ENCODE assay signal across 12 mouse cellular contexts in genomic region chr17:17845187-17846027, GRCm38 (mm10). TPM values are rescaled to one million over a fixed set of nuclear protein-coding genes. Genes with fewer than 3 reads are reported as not detected.
DNase-seq lines count a peak whose midpoint lies in the region; ATAC-seq and TF ChIP-seq lines count a peak whose summit lies in the region.
"Had no signal": no experiment of that assay in that cellular context is flagged by ENCODE, and none has a peak within 500 bp of the region (broad histone marks: within the 10 kb centered on the region; RNA-seq: fewer than 3 reads in every experiment).

No protein-coding gene starts in this region.

- H3K4me3 ChIP-seq in forebrain, postnatal 0 days (ENCODE audit: low read depth, low read length) = no peak overlapping the region
- no peak overlapping the region for H3K4me3 ChIP-seq in forebrain, embryonic 11.5 days (ENCODE audit: low read depth, low read length)
- no peak overlapping the region for H3K4me3 ChIP-seq in liver, postnatal 0 days (ENCODE audit: low read depth, low read length)
- no peak overlapping the region for H3K4me3 ChIP-seq in liver, embryonic 11.5 days (ENCODE audit: low read depth, low read length)
- no peak overlapping the region for H3K4me3 ChIP-seq in MEL (ENCODE audit: control insufficient read depth in 1 of 2, insufficient read depth in 1 of 2, low read depth in 2 of 2, low read length in 2 of 2)
- H3K4me3 ChIP-seq in hindbrain, embryonic 11.5 days (ENCODE audit: low read depth, low read length) = no peak overlapping the region

- TF ChIP-seq CTCF in forebrain, postnatal 0 days (IDR thresholded peaks at IDR 0.05; ENCODE audit: low read depth) = peak; percentile 30
- peak; percentile 47 for TF ChIP-seq CTCF in liver, postnatal 0 days (IDR thresholded peaks at IDR 0.05; ENCODE audit: low read depth)
- peak in 2 of 3 experiments; percentile 7 to 47; a peak in 2 of 6 replicates for TF ChIP-seq CTCF in MEL (IDR thresholded peaks at IDR 0.05 in 2 of 3, conservative IDR thresholded peaks at IDR 0.05 in 1 of 3; ENCODE audit: control insufficient read depth in 1 of 3, insufficient read depth in 1 of 3, low read depth in 2 of 3, low read length in 3 of 3, poor library complexity in 1 of 3, severe bottlenecking in 1 of 3)

- no peak overlapping the region for H3K4me2 ChIP-seq in forebrain, postnatal 0 days (ENCODE audit: low read depth)
- no peak overlapping the region for H3K4me2 ChIP-seq in forebrain, embryonic 11.5 days (ENCODE audit: low read depth, low read length, severe bottlenecking)
- H3K4me2 ChIP-seq in liver, postnatal 0 days (ENCODE audit: low read depth, low read length) = no peak overlapping the region
- H3K4me2 ChIP-seq in liver, embryonic 11.5 days = no peak overlapping the region
- no peak overlapping the region for H3K4me2 ChIP-seq in hindbrain, embryonic 11.5 days (replicated peaks; ENCODE audit: low read depth, low read length)

- no peak for TF ChIP-seq EP300 in liver, postnatal 0 days (IDR thresholded peaks at IDR 0.05; ENCODE audit: low read depth)
- TF ChIP-seq EP300 in MEL (IDR thresholded peaks at IDR 0.05; ENCODE audit: low read depth in 1 of 2, low read length in 2 of 2) = no peak

- no peaks in the 10 kb centered on the region for H3K9me3 ChIP-seq in forebrain, postnatal 0 days (ENCODE audit: low read length)
- H3K9me3 ChIP-seq in forebrain, embryonic 11.5 days (ENCODE audit: control insufficient read depth, low read length) = no peaks in the 10 kb centered on the region
- H3K9me3 ChIP-seq in liver, postnatal 0 days (ENCODE audit: low read length) = no peaks in the 10 kb centered on the region
- H3K9me3 ChIP-seq in liver, embryonic 11.5 days (ENCODE audit: control insufficient read depth, low read length) = no peaks in the 10 kb centered on the region
- no peaks in the 10 kb centered on the region for H3K9me3 ChIP-seq in MEL (replicated peaks; ENCODE audit: insufficient read depth, low read length)
- no peaks in the 10 kb centered on the region for H3K9me3 ChIP-seq in hindbrain, embryonic 11.5 days (ENCODE audit: control insufficient read depth, low read length)

- TF ChIP-seq POLR2A in MEL (IDR thresholded peaks at IDR 0.05; ENCODE audit: control insufficient read depth in 1 of 2, insufficient read depth in 1 of 2, low read depth in 1 of 2, low read length in 2 of 2, poor library complexity in 1 of 2) = no peak

- no peaks in the 10 kb centered on the region for H3K4me1 ChIP-seq in forebrain, postnatal 0 days (ENCODE audit: insufficient read depth)
- H3K4me1 ChIP-seq in forebrain, embryonic 11.5 days (replicated peaks; ENCODE audit: control insufficient read depth, insufficient read depth, low read length) = no peaks in the 10 kb centered on the region
- H3K4me1 ChIP-seq in liver, postnatal 0 days (ENCODE audit: insufficient read depth) = no peaks in the 10 kb centered on the region
- H3K4me1 ChIP-seq in liver, embryonic 11.5 days (replicated peaks; ENCODE audit: control insufficient read depth, insufficient read depth, low read length) = no peaks in the 10 kb centered on the region
- H3K4me1 ChIP-seq in MEL (ENCODE audit: control insufficient read depth in 1 of 2, insufficient read depth in 2 of 2, low read length in 2 of 2) = peaks cover 6 to 20% of the 10 kb centered on the region in 2 experiments
- no peaks in the 10 kb centered on the region for H3K4me1 ChIP-seq in hindbrain, embryonic 11.5 days (replicated peaks; ENCODE audit: control insufficient read depth, insufficient read depth, low read length)

- ATAC-seq in forebrain, postnatal 0 days = no peak
- ATAC-seq in forebrain, embryonic 11.5 days (replicated peaks; ENCODE audit: low FRiP score) = no peak
- ATAC-seq in liver, postnatal 0 days = no peak
- ATAC-seq in liver, embryonic 11.5 days (replicated peaks; ENCODE audit: low FRiP score) = no peak
- ATAC-seq in hindbrain, embryonic 11.5 days (ENCODE audit: low FRiP score) = no peak

- no peak overlapping the region for H3K27ac ChIP-seq in forebrain, postnatal 0 days (ENCODE audit: low read depth, low read length)
- H3K27ac ChIP-seq in forebrain, embryonic 11.5 days (ENCODE audit: low read depth, low read length) = no peak overlapping the region
- no peak overlapping the region for H3K27ac ChIP-seq in liver, postnatal 0 days (ENCODE audit: low read depth)
- H3K27ac ChIP-seq in liver, embryonic 11.5 days (ENCODE audit: low read depth, low read length) = no peak overlapping the region
- no peak overlapping the region for H3K27ac ChIP-seq in MEL (ENCODE audit: control insufficient read depth, low read depth, low read length)
- H3K27ac ChIP-seq in hindbrain, embryonic 11.5 days (ENCODE audit: low read depth, low read length) = no peak overlapping the region

- no peaks in the 10 kb centered on the region for H3K79me2 ChIP-seq in MEL (ENCODE audit: control insufficient read depth, insufficient read depth, low read length, poor library complexity)

- H3K36me3 ChIP-seq in forebrain, postnatal 0 days (ENCODE audit: insufficient read depth) = peaks cover 5% of the 10 kb centered on the region; the same call in 1 of the 2 replicates
- H3K36me3 ChIP-seq in forebrain, embryonic 11.5 days (ENCODE audit: control insufficient read depth, insufficient read depth, low read length) = no peaks in the 10 kb centered on the region; the same call in 1 of the 2 replicates
- 0 out of 2 replicates have a peak, but pooled peaks cover 2% of the 10 kb centered on the region for H3K36me3 ChIP-seq in liver, postnatal 0 days (replicated peaks; ENCODE audit: insufficient read depth, low read length)
- no peaks in the 10 kb centered on the region for H3K36me3 ChIP-seq in liver, embryonic 11.5 days (ENCODE audit: control insufficient read depth, insufficient read depth, low read length)
- peaks cover 0 to 13% of the 10 kb centered on the region in 2 experiments; a peak in 2 of 4 replicates for H3K36me3 ChIP-seq in MEL (ENCODE audit: control insufficient read depth in 1 of 2, insufficient read depth in 2 of 2, low read length in 2 of 2)
- no peaks in the 10 kb centered on the region for H3K36me3 ChIP-seq in hindbrain, embryonic 11.5 days (ENCODE audit: control insufficient read depth, insufficient read depth, low read length)

- H3K27me3 ChIP-seq in forebrain, postnatal 0 days (ENCODE audit: insufficient read depth, low read length) = no peaks in the 10 kb centered on the region
- H3K27me3 ChIP-seq in forebrain, embryonic 11.5 days (ENCODE audit: control insufficient read depth, insufficient read depth, low read length) = peaks cover 4% of the 10 kb centered on the region; the same call in 1 of the 2 replicates
- peaks cover 17% of the 10 kb centered on the region; the same call in 1 of the 2 replicates for H3K27me3 ChIP-seq in liver, postnatal 0 days (ENCODE audit: insufficient read depth, low read length)
- H3K27me3 ChIP-seq in liver, embryonic 11.5 days (replicated peaks; ENCODE audit: control insufficient read depth, insufficient read depth, low read length) = peaks cover 11% of the 10 kb centered on the region
- H3K27me3 ChIP-seq in MEL (ENCODE audit: control insufficient read depth in 1 of 2, insufficient read depth in 2 of 2, low read length in 2 of 2) = no peaks in the 10 kb centered on the region
- H3K27me3 ChIP-seq in hindbrain, embryonic 11.5 days (ENCODE audit: control insufficient read depth, insufficient read depth, low read length) = peaks cover 5% of the 10 kb centered on the region; the same call in 1 of the 2 replicates

- TF ChIP-seq RAD21 in MEL (IDR thresholded peaks at IDR 0.05; ENCODE audit: low read depth, low read length) = peak; percentile 48

- 69% methylated on average over 10 of the region's 10 CpGs for WGBS in forebrain, postnatal 0 days
- 71% methylated on average over 10 of the region's 10 CpGs for WGBS in forebrain, embryonic 11.5 days
- 63% methylated on average over 10 of the region's 10 CpGs for WGBS in liver, postnatal 0 days (ENCODE audit: insufficient replicate concordance)
- WGBS in liver, embryonic 11.5 days = 69% methylated on average over 10 of the region's 10 CpGs
- WGBS in hindbrain, embryonic 11.5 days = 74% methylated on average over 10 of the region's 10 CpGs

- no peak for DNase-seq in forebrain, postnatal 0 days
- DNase-seq in forebrain, embryonic 11.5 days (ENCODE audit: low spot score) = no peak
- no peak for DNase-seq in liver, postnatal 0 days
- DNase-seq in liver, embryonic 11.5 days (ENCODE audit: low spot score) = no peak
- DNase-seq in MEL (ENCODE audit: low read depth, low spot score) = peak; percentile 44
- peak; percentile 46 for DNase-seq in lung, postnatal 14 days
- DNase-seq in hindbrain, embryonic 11.5 days (ENCODE audit: low spot score) = no peak
- DNase-seq in c-Kit-positive CD71-positive TER-119-positive erythroid progenitor cells, embryonic 14.5 days (ENCODE audit: low spot score) = no peak
- DNase-seq: gastrocnemius, postnatal 10 days had no signal

- H3K9ac ChIP-seq in forebrain, postnatal 0 days = no peak overlapping the region
- no peak overlapping the region for H3K9ac ChIP-seq in forebrain, embryonic 11.5 days (ENCODE audit: low read length)
- H3K9ac ChIP-seq in liver, postnatal 0 days (replicated peaks) = no peak overlapping the region
- H3K9ac ChIP-seq in liver, embryonic 11.5 days (ENCODE audit: low read depth, low read length) = no peak overlapping the region
- no peak overlapping the region for H3K9ac ChIP-seq in MEL (ENCODE audit: control insufficient read depth, low read depth, low read length, poor library complexity, severe bottlenecking)
- no peak overlapping the region for H3K9ac ChIP-seq in hindbrain, embryonic 11.5 days (ENCODE audit: low read depth, low read length)

RNA-seq across cellular contexts. Expression of gene Has1, which starts 9.6 kb away (rescaled TPM):
- total RNA-seq in forebrain, postnatal 0 days (2014; rRNA removed) = 0.23 and 0.90 TPM in 2 replicates
- 0.20 and 0.53 TPM in 2 replicates for polyA plus RNA-seq in forebrain, postnatal 0 days (2015; fragmentation: Nextera tagmentation; extraction: Ambion mirVana)
- polyA plus RNA-seq in forebrain, embryonic 11.5 days (2014; fragmentation: Nextera tagmentation; extraction: Ambion mirVana) = 1.3 and 1.5 TPM in 2 replicates
- polyA plus RNA-seq in liver, postnatal 0 days (2015; fragmentation: Nextera tagmentation; extraction: Ambion mirVana) = 0.08 and 0.09 TPM in 2 replicates
- 0.31 and 0.58 TPM in 2 replicates for polyA plus RNA-seq in liver, embryonic 11.5 days (2014; fragmentation: Nextera tagmentation; extraction: Ambion mirVana)
- total RNA-seq in MEL (2012; rRNA removed) = not detected in 2 replicates
- under 1 TPM in 1 of 2 experiments, not detected in 1; 0.13 TPM for polyA plus RNA-seq in MEL (2012; ENCODE audit: insufficient read depth in 1 of 2, insufficient read length in 2 of 2, low read depth in 1 of 2, low replicate concordance in 2 of 2, missing spikeins in 1 of 2)
- polyA plus RNA-seq in hindbrain, embryonic 11.5 days (2014; fragmentation: Nextera tagmentation; extraction: Ambion mirVana) = 1.2 and 2.6 TPM in 2 replicates
- total RNA-seq: monocyte, adult 5-6 weeks had no signal

RNA-seq across cellular contexts. Expression of gene Spaca6, which starts 18.4 kb away (rescaled TPM):
- total RNA-seq in forebrain, postnatal 0 days (2014; rRNA removed) = 18.5 and 20.8 TPM in 2 replicates
- 5.1 and 10.7 TPM in 2 replicates for polyA plus RNA-seq in forebrain, postnatal 0 days (2015; fragmentation: Nextera tagmentation; extraction: Ambion mirVana)
- 38.3 and 43.0 TPM in 2 replicates for polyA plus RNA-seq in forebrain, embryonic 11.5 days (2014; fragmentation: Nextera tagmentation; extraction: Ambion mirVana)
- polyA plus RNA-seq in liver, postnatal 0 days (2015; fragmentation: Nextera tagmentation; extraction: Ambion mirVana) = 2.1 and 3.1 TPM in 2 replicates
- 11.2 and 16.4 TPM in 2 replicates for polyA plus RNA-seq in liver, embryonic 11.5 days (2014; fragmentation: Nextera tagmentation; extraction: Ambion mirVana)
- total RNA-seq in MEL (2012; rRNA removed) = 1.0 and 1.6 TPM in 2 replicates
- polyA plus RNA-seq in MEL (2012; ENCODE audit: insufficient read depth in 1 of 2, insufficient read length in 2 of 2, low read depth in 1 of 2, low replicate concordance in 2 of 2, missing spikeins in 1 of 2) = 1 to 10 TPM in 1 of 2 experiments, not detected in 1; 6.4 TPM
- polyA plus RNA-seq in hindbrain, embryonic 11.5 days (2014; fragmentation: Nextera tagmentation; extraction: Ambion mirVana) = 21.8 and 35.4 TPM in 2 replicates
- total RNA-seq: monocyte, adult 5-6 weeks had no signal

RNA-seq across cellular contexts. Expression of gene Fpr1, which starts 38.3 kb away (rescaled TPM):
- 0.69 TPM in 1 of 2 replicates, not detected in the other for total RNA-seq in forebrain, postnatal 0 days (2014; rRNA removed)
- polyA plus RNA-seq in forebrain, postnatal 0 days (2015; fragmentation: Nextera tagmentation; extraction: Ambion mirVana) = 0.16 TPM in 1 of 2 replicates, not detected in the other
- 0.20 TPM in 1 of 2 replicates, not detected in the other for polyA plus RNA-seq in forebrain, embryonic 11.5 days (2014; fragmentation: Nextera tagmentation; extraction: Ambion mirVana)
- 13.3 and 13.7 TPM in 2 replicates for polyA plus RNA-seq in liver, postnatal 0 days (2015; fragmentation: Nextera tagmentation; extraction: Ambion mirVana)
- polyA plus RNA-seq in liver, embryonic 11.5 days (2014; fragmentation: Nextera tagmentation; extraction: Ambion mirVana) = 0.37 TPM in 1 of 2 replicates, not detected in the other
- not detected in 2 replicates for total RNA-seq in MEL (2012; rRNA removed)
- polyA plus RNA-seq in MEL (2012; ENCODE audit: insufficient read depth in 1 of 2, insufficient read length in 2 of 2, low read depth in 1 of 2, low replicate concordance in 2 of 2, missing spikeins in 1 of 2) = not detected
- polyA plus RNA-seq in hindbrain, embryonic 11.5 days (2014; fragmentation: Nextera tagmentation; extraction: Ambion mirVana) = 0.17 and 0.25 TPM in 2 replicates
- polyA plus RNA-seq: intestine, embryonic 14.5 days had no signal

RNA-seq across cellular contexts. Expression of gene Fpr2, which starts 42.2 kb away (rescaled TPM):
- total RNA-seq in forebrain, postnatal 0 days (2014; rRNA removed) = 0.38 TPM in 1 of 2 replicates, not detected in the other
- 0.28 and 0.56 TPM in 2 replicates for polyA plus RNA-seq in forebrain, postnatal 0 days (2015; fragmentation: Nextera tagmentation; extraction: Ambion mirVana)
- not detected in 2 replicates for polyA plus RNA-seq in forebrain, embryonic 11.5 days (2014; fragmentation: Nextera tagmentation; extraction: Ambion mirVana)
- polyA plus RNA-seq in liver, postnatal 0 days (2015; fragmentation: Nextera tagmentation; extraction: Ambion mirVana) = 9.3 and 10.3 TPM in 2 replicates
- 0.21 TPM in 1 of 2 replicates, not detected in the other for polyA plus RNA-seq in liver, embryonic 11.5 days (2014; fragmentation: Nextera tagmentation; extraction: Ambion mirVana)
- not detected in 2 replicates for total RNA-seq in MEL (2012; rRNA removed)
- not detected for polyA plus RNA-seq in MEL (2012; ENCODE audit: insufficient read depth in 1 of 2, insufficient read length in 2 of 2, low read depth in 1 of 2, low replicate concordance in 2 of 2, missing spikeins in 1 of 2)
- not detected in 2 replicates for polyA plus RNA-seq in hindbrain, embryonic 11.5 days (2014; fragmentation: Nextera tagmentation; extraction: Ambion mirVana)

RNA-seq across cellular contexts. Expression of gene Fpr3, which starts 42.2 kb away (rescaled TPM):
- total RNA-seq in forebrain, postnatal 0 days (2014; rRNA removed) = not detected in 2 replicates
- not detected in 2 replicates for polyA plus RNA-seq in forebrain, postnatal 0 days (2015; fragmentation: Nextera tagmentation; extraction: Ambion mirVana)
- polyA plus RNA-seq in forebrain, embryonic 11.5 days (2014; fragmentation: Nextera tagmentation; extraction: Ambion mirVana) = not detected in 2 replicates
- not detected in 2 replicates for polyA plus RNA-seq in liver, postnatal 0 days (2015; fragmentation: Nextera tagmentation; extraction: Ambion mirVana)
- polyA plus RNA-seq in liver, embryonic 11.5 days (2014; fragmentation: Nextera tagmentation; extraction: Ambion mirVana) = not detected in 2 replicates
- total RNA-seq in MEL (2012; rRNA removed) = not detected in 2 replicates
- not detected for polyA plus RNA-seq in MEL (2012; ENCODE audit: insufficient read depth in 1 of 2, insufficient read length in 2 of 2, low read depth in 1 of 2, low replicate concordance in 2 of 2, missing spikeins in 1 of 2)
- not detected in 2 replicates for polyA plus RNA-seq in hindbrain, embryonic 11.5 days (2014; fragmentation: Nextera tagmentation; extraction: Ambion mirVana)
- total RNA-seq: gastrocnemius, postnatal 10 days; monocyte, adult 5-6 weeks had no signal
- polyA plus RNA-seq: intestine, embryonic 14.5 days; limb, embryonic 14.5 days had no signal

Comparison
In these comparisons a context has a peak if more than half of its experiments do, and no peak if none do; other contexts are left out.
1. RNA of gene Fpr1, which starts 38.3 kb away (polyA plus RNA-seq): 13.3 to 13.7 TPM in liver, postnatal 0 days; 0.37 TPM in liver, embryonic 11.5 days, 0.17 to 0.25 TPM in hindbrain, embryonic 11.5 days, 0.16 TPM in forebrain, postnatal 0 days, 0.20 TPM in forebrain, embryonic 11.5 days and not detected in MEL; every median in the first group is over 10 times any median in the second.
2. DNase-seq: peak in MEL (single experiment) and lung, postnatal 14 days (single experiment); none in forebrain, postnatal 0 days (single experiment), forebrain, embryonic 11.5 days (single experiment), liver, postnatal 0 days (single experiment), liver, embryonic 11.5 days (single experiment), hindbrain, embryonic 11.5 days (single experiment) and c-Kit-positive CD71-positive TER-119-positive erythroid progenitor cells, embryonic 14.5 days (single experiment).
3. Peak in every context shown above with its lines, with median percentiles within 50 percentile points of each other: CTCF ChIP-seq.